Mouse (Mus musculus) T-cell, adult 66 days (primary cell): ENCODE data around the gene Glrx. TPM values are rescaled to one million over a fixed set of nuclear protein-coding genes. Genes with fewer than 3 reads are reported as not detected.

Experiments used
- total RNA-seq, 2 experiments: library from RNA; stranded (reverse); gene quantifications; 3 replicates in 1 of 2; 4 replicates in 1 of 2; pipeline ENCODE4 v1.2.4; 2023

Gene Glrx
- total RNA-seq: 10 to 100 TPM; 20.3 to 27.3 TPM

GRCm38 (mm10) chr13:75839719-75840481, at the start of gene Glrx:
Gene Glrx, plus strand, starts transcription at chr13:75839868.

Other genes starting within 250 kb of the Glrx start
- gene Ell2, start 133.1 kb upstream of the Glrx start, total RNA-seq: 1 to 10 TPM; 3.6 to 8.0 TPM
- gene Rhobtb3, start 104.1 kb downstream of the Glrx start, total RNA-seq: under 1 TPM in 1 of 2 experiments, not detected in 1; 0.32 TPM
- gene Spata9, start 127.3 kb downstream of the Glrx start, total RNA-seq: not detected
- 1 to 10 TPM; 7.1 to 7.9 TPM for gene Rfesd, start 178.9 kb downstream of the Glrx start, total RNA-seq
- not detected for gene Gpr150, start 217.1 kb downstream of the Glrx start, total RNA-seq